Mouse (Mus musculus): ENCODE measurements at regions not wholly inside any gene's neighbourhood (a gene's known extent, or its start where the extent isn't known, plus 50 kb on each side); places are given as distances from the start of the nearest gene placed in this dataset.

- Histone ChIP-seq H3K27me3 (0 out of 2 replicates have a peak, but pooled peaks cover 3% of the 10 kb centered on the region), H3K27ac (no peak overlapping the region), H3K36me3 (no peaks in the 10 kb centered on the region), H3K4me1 (replicated peaks) (peaks cover 8% of the 10 kb centered on the region), H3K9ac (no peak overlapping the region), H3K4me3 (no peak overlapping the region), H3K4me2 (peak overlapping the region; percentile 23), H3K9me3 (replicated peaks) (no peaks in the 10 kb centered on the region)
- 38% methylated on average over 11 of the region's 11 CpGs for WGBS
- peak; percentile 31; the same call in 1 of the 2 replicates for ATAC-seq (replicated peaks; ENCODE audit: insufficient number of reproducible peaks, insufficient read depth, low FRiP score, low read depth)
These were observed 144.2 kb downstream of the Cmpk2 start for GRCm38 (mm10) chr12:26613086-26613705.

GRCm38 (mm10) chr12:26610079-26610478 is 141.1 kb downstream of the Cmpk2 start:
- Histone ChIP-seq H3K9ac (no peak overlapping the region), H3K4me1 (replicated peaks) (peaks cover 8% of the 10 kb centered on the region), H3K9me3 (replicated peaks) (no peaks in the 10 kb centered on the region), H3K27ac (no peak overlapping the region), H3K36me3 (no peaks in the 10 kb centered on the region), H3K4me2 (no peak overlapping the region), H3K4me3 (no peak overlapping the region), H3K27me3 (0 out of 2 replicates have a peak, but pooled peaks cover 3% of the 10 kb centered on the region)
- ATAC-seq (replicated peaks; ENCODE audit: insufficient number of reproducible peaks, insufficient read depth, low FRiP score, low read depth), result no peak
- 84% methylated on average over 3 of the region's 3 CpGs for WGBS

- Histone ChIP-seq H3K27ac (no peak overlapping the region), H3K36me3 (no peaks in the 10 kb centered on the region), H3K4me1 (replicated peaks) (no peaks in the 10 kb centered on the region), H3K4me2 (no peak overlapping the region), H3K9me3 (replicated peaks) (no peaks in the 10 kb centered on the region), H3K4me3 (no peak overlapping the region), H3K9ac (no peak overlapping the region), H3K27me3 (no peaks in the 10 kb centered on the region)
- no peak for ATAC-seq (replicated peaks; ENCODE audit: insufficient number of reproducible peaks, insufficient read depth, low FRiP score, low read depth)
These were observed 129.5 kb downstream of the Cmpk2 start for GRCm38 (mm10) chr12:26598501-26598900.

- Histone ChIP-seq H3K4me1 (replicated peaks) (no peaks in the 10 kb centered on the region), H3K27me3 (no peaks in the 10 kb centered on the region), H3K4me3 (no peak overlapping the region), H3K9me3 (replicated peaks) (no peaks in the 10 kb centered on the region), H3K36me3 (no peaks in the 10 kb centered on the region), H3K9ac (no peak overlapping the region), H3K4me2 (no peak overlapping the region), H3K27ac (no peak overlapping the region)
- no peak for ATAC-seq (replicated peaks; ENCODE audit: insufficient number of reproducible peaks, insufficient read depth, low FRiP score, low read depth)
These were observed 123.1 kb downstream of the Cmpk2 start for GRCm38 (mm10) chr12:26592125-26592524.

- no peak overlapping the region for H3K27ac ChIP-seq
- H3K36me3 ChIP-seq, result no peaks in the 10 kb centered on the region
- no peaks in the 10 kb centered on the region for H3K4me1 ChIP-seq (replicated peaks)
- no peaks in the 10 kb centered on the region for H3K27me3 ChIP-seq
- ATAC-seq (replicated peaks; ENCODE audit: insufficient number of reproducible peaks, insufficient read depth, low FRiP score, low read depth), result no peak
- H3K4me3 ChIP-seq, result no peak overlapping the region
- no peak overlapping the region for H3K4me2 ChIP-seq
- H3K9ac ChIP-seq, result no peak overlapping the region
- H3K9me3 ChIP-seq (replicated peaks), result no peaks in the 10 kb centered on the region
These were observed 120.1 kb downstream of the Cmpk2 start for GRCm38 (mm10) chr12:26589091-26589490.

- H3K27ac ChIP-seq, result no peak overlapping the region
- 84% methylated on average over 6 of the region's 6 CpGs for WGBS
- no peaks in the 10 kb centered on the region for H3K4me1 ChIP-seq (replicated peaks)
- no peak overlapping the region for H3K4me2 ChIP-seq
- H3K36me3 ChIP-seq, result no peaks in the 10 kb centered on the region
- H3K9me3 ChIP-seq (replicated peaks), result no peaks in the 10 kb centered on the region
- H3K27me3 ChIP-seq, result no peaks in the 10 kb centered on the region
- H3K4me3 ChIP-seq, result no peak overlapping the region
- ATAC-seq (replicated peaks; ENCODE audit: insufficient number of reproducible peaks, insufficient read depth, low FRiP score, low read depth), result no peak
- no peak overlapping the region for H3K9ac ChIP-seq
These were observed 108.4 kb downstream of the Cmpk2 start for GRCm38 (mm10) chr12:26577438-26577837.

GRCm38 (mm10) chr12:26571602-26572001 is 102.6 kb downstream of the Cmpk2 start:
- Histone ChIP-seq H3K4me2 (no peak overlapping the region), H3K36me3 (no peaks in the 10 kb centered on the region), H3K9me3 (replicated peaks) (no peaks in the 10 kb centered on the region), H3K4me1 (replicated peaks) (no peaks in the 10 kb centered on the region), H3K27me3 (no peaks in the 10 kb centered on the region), H3K4me3 (no peak overlapping the region), H3K9ac (no peak overlapping the region), H3K27ac (no peak overlapping the region)
- 73% methylated on average over 7 of the region's 7 CpGs for WGBS
- no peak for ATAC-seq (replicated peaks; ENCODE audit: insufficient number of reproducible peaks, insufficient read depth, low FRiP score, low read depth)

- H3K36me3 ChIP-seq, result no peaks in the 10 kb centered on the region
- H3K4me1 ChIP-seq (replicated peaks), result no peaks in the 10 kb centered on the region
- ATAC-seq (replicated peaks; ENCODE audit: insufficient number of reproducible peaks, insufficient read depth, low FRiP score, low read depth), result no peak
- no peaks in the 10 kb centered on the region for H3K27me3 ChIP-seq
- H3K4me2 ChIP-seq, result no peak overlapping the region
- H3K9me3 ChIP-seq (replicated peaks), result no peaks in the 10 kb centered on the region
- WGBS, result 51% methylated on average over 4 of the region's 4 CpGs
- H3K27ac ChIP-seq, result no peak overlapping the region
- no peak overlapping the region for H3K9ac ChIP-seq
- H3K4me3 ChIP-seq, result no peak overlapping the region
These were observed 98.4 kb downstream of the Cmpk2 start for GRCm38 (mm10) chr12:26567435-26567834.

GRCm38 (mm10) chr12:26562858-26563257 is 93.9 kb downstream of the Cmpk2 start:
- WGBS, result 54% methylated on average over 6 of the region's 6 CpGs
- no peak overlapping the region for H3K4me3 ChIP-seq
- H3K4me2 ChIP-seq, result no peak overlapping the region
- H3K36me3 ChIP-seq, result no peaks in the 10 kb centered on the region
- H3K9ac ChIP-seq, result no peak overlapping the region
- no peaks in the 10 kb centered on the region for H3K4me1 ChIP-seq (replicated peaks)
- no peaks in the 10 kb centered on the region for H3K27me3 ChIP-seq
- no peak for ATAC-seq (replicated peaks; ENCODE audit: insufficient number of reproducible peaks, insufficient read depth, low FRiP score, low read depth)
- 0 out of 2 replicates have a peak overlapping the region, but pooled peaks have one; percentile 5 for H3K27ac ChIP-seq
- H3K9me3 ChIP-seq (replicated peaks), result no peaks in the 10 kb centered on the region

- Histone ChIP-seq H3K27ac (no peak overlapping the region), H3K9me3 (replicated peaks) (no peaks in the 10 kb centered on the region), H3K27me3 (peaks cover 7% of the 10 kb centered on the region; the same call in 1 of the 2 replicates), H3K4me3 (no peak overlapping the region), H3K4me1 (replicated peaks) (peaks cover 8% of the 10 kb centered on the region; the same call in 1 of the 2 replicates), H3K4me2 (no peak overlapping the region), H3K36me3 (no peaks in the 10 kb centered on the region), H3K9ac (no peak overlapping the region)
- ATAC-seq (replicated peaks; ENCODE audit: insufficient number of reproducible peaks, insufficient read depth, low FRiP score, low read depth), result no peak
- WGBS, result 78% methylated on average over 3 of the region's 3 CpGs
These were observed 90.6 kb downstream of the Cmpk2 start for GRCm38 (mm10) chr12:26559560-26559959.

GRCm38 (mm10) chr12:26557411-26557810 is 88.4 kb downstream of the Cmpk2 start:
- Histone ChIP-seq H3K4me1 (replicated peaks) (peaks cover 8% of the 10 kb centered on the region; the same call in 1 of the 2 replicates), H3K4me2 (no peak overlapping the region), H3K9ac (no peak overlapping the region), H3K27me3 (peaks cover 7% of the 10 kb centered on the region; the same call in 1 of the 2 replicates), H3K36me3 (no peaks in the 10 kb centered on the region), H3K27ac (no peak overlapping the region), H3K4me3 (no peak overlapping the region), H3K9me3 (replicated peaks) (no peaks in the 10 kb centered on the region)
- no peak for ATAC-seq (replicated peaks; ENCODE audit: insufficient number of reproducible peaks, insufficient read depth, low FRiP score, low read depth)
- WGBS, result 6% methylated on average over 4 of the region's 4 CpGs

- H3K9me3 ChIP-seq (replicated peaks), result no peaks in the 10 kb centered on the region
- WGBS, result 67% methylated on average over 10 of the region's 10 CpGs
- no peak for ATAC-seq (replicated peaks; ENCODE audit: insufficient number of reproducible peaks, insufficient read depth, low FRiP score, low read depth)
- no peaks in the 10 kb centered on the region for H3K36me3 ChIP-seq
- no peak overlapping the region for H3K27ac ChIP-seq
- H3K27me3 ChIP-seq, result 0 out of 2 replicates have a peak, but pooled peaks cover 2% of the 10 kb centered on the region
- no peak overlapping the region for H3K4me2 ChIP-seq
- H3K9ac ChIP-seq, result no peak overlapping the region
- H3K4me1 ChIP-seq (replicated peaks), result peaks cover 11% of the 10 kb centered on the region
- H3K4me3 ChIP-seq, result no peak overlapping the region
These were observed 82.3 kb downstream of the Cmpk2 start for GRCm38 (mm10) chr12:26551168-26551926.
